8 mouse cellular contexts compared by ENCODE assay signal in genomic region chr7:28446446-28446845, GRCm38 (mm10). TPM values are rescaled to one million over a fixed set of nuclear protein-coding genes. Genes with fewer than 3 reads are reported as not detected.
A peak's percentile ranks its signal among the peaks of the same experiment; 100 is the strongest.
DNase-seq lines count a peak whose midpoint lies in the region; ATAC-seq lines count a peak whose summit lies in the region.

No protein-coding gene starts in this region.

- H3K9ac ChIP-seq in hindbrain, embryonic 11.5 days (ENCODE audit: low read depth, low read length) = no peak overlapping the region
- H3K9ac ChIP-seq in hindbrain, embryonic 16.5 days (ENCODE audit: low read depth, low read length) = no peak overlapping the region

- H3K4me1 ChIP-seq in hindbrain, embryonic 11.5 days (replicated peaks; ENCODE audit: control insufficient read depth, insufficient read depth, low read length) = no peaks in the 10 kb centered on the region
- peaks cover 5% of the 10 kb centered on the region for H3K4me1 ChIP-seq in hindbrain, embryonic 16.5 days (ENCODE audit: control insufficient read depth, insufficient read depth, low read depth, low read length)
- H3K4me1 ChIP-seq in embryonic facial prominence, embryonic 10.5 days = peaks cover 8% of the 10 kb centered on the region

- 0 out of 2 replicates have a peak, but pooled peaks cover 2% of the 10 kb centered on the region for H3K27me3 ChIP-seq in hindbrain, embryonic 11.5 days (ENCODE audit: control insufficient read depth, insufficient read depth, low read length)
- H3K27me3 ChIP-seq in hindbrain, embryonic 16.5 days (replicated peaks; ENCODE audit: control insufficient read depth, insufficient read depth, low read length) = peaks cover 2% of the 10 kb centered on the region; the same call in 1 of the 2 replicates
- H3K27me3 ChIP-seq in embryonic facial prominence, embryonic 10.5 days (replicated peaks; ENCODE audit: low read depth, poor library complexity, severe bottlenecking) = peaks cover 25% of the 10 kb centered on the region

- H3K4me2 ChIP-seq in hindbrain, embryonic 11.5 days (replicated peaks; ENCODE audit: low read depth, low read length) = no peak overlapping the region
- H3K4me2 ChIP-seq in hindbrain, embryonic 16.5 days (ENCODE audit: low read length) = no peak overlapping the region

- H3K4me3 ChIP-seq in hindbrain, embryonic 11.5 days (ENCODE audit: low read depth, low read length) = no peak overlapping the region
- H3K4me3 ChIP-seq in hindbrain, embryonic 16.5 days (ENCODE audit: low read length) = no peak overlapping the region
- 0 out of 2 replicates have a peak overlapping the region, but pooled peaks have one; percentile 13 for H3K4me3 ChIP-seq in embryonic facial prominence, embryonic 10.5 days

- WGBS in hindbrain, embryonic 11.5 days = 5% methylated on average over 12 of the region's 12 CpGs
- 8% methylated on average over 12 of the region's 12 CpGs for WGBS in hindbrain, embryonic 16.5 days
- 5% methylated on average over 12 of the region's 12 CpGs for WGBS in embryonic facial prominence, embryonic 10.5 days

- H3K27ac ChIP-seq in hindbrain, embryonic 11.5 days (ENCODE audit: low read depth, low read length) = no peak overlapping the region
- no peak overlapping the region for H3K27ac ChIP-seq in hindbrain, embryonic 16.5 days (ENCODE audit: low read depth, low read length)
- H3K27ac ChIP-seq in embryonic facial prominence, embryonic 10.5 days (replicated peaks) = no peak overlapping the region

- ATAC-seq in hindbrain, embryonic 11.5 days (ENCODE audit: low FRiP score) = no peak
- no peak for ATAC-seq in hindbrain, embryonic 16.5 days
- ATAC-seq in neutrophil, adult 5-6 weeks (ENCODE audit: extremely low read depth, insufficient number of reproducible peaks, low FRiP score, poor library complexity, severe bottlenecking) = peak; percentile 44

- intact Hi-C loops in heart, postnatal 25 days (cut with DNase I) = loop anchor here (1.0 to 5.0 kb wide), 3 partner anchors 82 to 281 kb away; no protein-coding TSS in a partner anchor
- intact Hi-C loops in left cerebral cortex, postnatal 25 days (cut with DNase I) = loop anchor here (1.0 to 2.0 kb wide), 2 partner anchors 82 to 154 kb away; no protein-coding TSS in a partner anchor

- H3K36me3 ChIP-seq in hindbrain, embryonic 11.5 days (ENCODE audit: control insufficient read depth, insufficient read depth, low read length) = no peaks in the 10 kb centered on the region
- H3K36me3 ChIP-seq in hindbrain, embryonic 16.5 days (ENCODE audit: control insufficient read depth, insufficient read depth, low read length) = no peaks in the 10 kb centered on the region
- H3K36me3 ChIP-seq in embryonic facial prominence, embryonic 10.5 days (replicated peaks) = no peaks in the 10 kb centered on the region

- no peaks in the 10 kb centered on the region for H3K9me3 ChIP-seq in hindbrain, embryonic 11.5 days (ENCODE audit: control insufficient read depth, low read length)
- H3K9me3 ChIP-seq in hindbrain, embryonic 16.5 days (ENCODE audit: control insufficient read depth, low read length) = no peaks in the 10 kb centered on the region
- no peaks in the 10 kb centered on the region for H3K9me3 ChIP-seq in embryonic facial prominence, embryonic 10.5 days

- DNase-seq in hindbrain, embryonic 11.5 days (ENCODE audit: low spot score) = peak; percentile 88
- DNase-seq in adrenal gland, adult 2 months = peak; percentile 81
- peak; percentile 85 for DNase-seq in embryonic facial prominence, embryonic 10.5 days (ENCODE audit: low spot score)
- DNase-seq in heart, postnatal 25 days (ENCODE audit: low spot score) = peak; percentile 24
- peak; percentile 77 to 78 for DNase-seq in left cerebral cortex, postnatal 25 days (ENCODE audit: low spot score in 2 of 2)
- peak; percentile 68 for DNase-seq in thymus, postnatal 0 days (ENCODE audit: low spot score)

RNA-seq across cellular contexts. Expression of gene Lrfn1, which starts 5.3 kb away (rescaled TPM):
- 5.8 and 6.6 TPM in 2 replicates for polyA plus RNA-seq in hindbrain, embryonic 11.5 days (2014; fragmentation: Nextera tagmentation; extraction: Ambion mirVana)
- polyA plus RNA-seq in hindbrain, embryonic 16.5 days (2015; fragmentation: Nextera tagmentation; extraction: Ambion mirVana) = 15.1 and 17.3 TPM in 2 replicates
- total RNA-seq in adrenal gland, adult 2 months (2021) = 10 to 100 TPM; 12.9 to 25.4 TPM
- polyA plus RNA-seq in adrenal gland, adult 2 months (2012; rRNA removed) = 33.6 and 37.1 TPM in 2 replicates
- polyA plus RNA-seq in embryonic facial prominence, embryonic 10.5 days (2016; fragmentation: Nextera tagmentation; extraction: Ambion mirVana) = 4.9 TPM in 2 replicates
- under 1 TPM; 0.68 to 0.84 TPM for total RNA-seq in heart, postnatal 25 days (2021)
- total RNA-seq in left cerebral cortex, postnatal 25 days (2021) = 10 to 100 TPM; 81.6 to 91.4 TPM
- 0.37 and 0.47 TPM in 2 replicates for total RNA-seq in neutrophil, adult 5-6 weeks (2017)
- 0.86 and 1.1 TPM in 2 replicates for polyA plus RNA-seq in thymus, postnatal 0 days (2015; fragmentation: Nextera tagmentation; extraction: Ambion mirVana)

RNA-seq across cellular contexts. Expression of gene Gmfg, which starts 9.2 kb away (rescaled TPM):
- polyA plus RNA-seq in hindbrain, embryonic 11.5 days (2014; fragmentation: Nextera tagmentation; extraction: Ambion mirVana) = 6.5 and 8.7 TPM in 2 replicates
- polyA plus RNA-seq in hindbrain, embryonic 16.5 days (2015; fragmentation: Nextera tagmentation; extraction: Ambion mirVana) = 2.5 and 3.8 TPM in 2 replicates
- 10 to 100 TPM in 1 of 2 experiments, 1 to 10 TPM in 1; 7.1 to 10.4 TPM for total RNA-seq in adrenal gland, adult 2 months (2021)
- polyA plus RNA-seq in adrenal gland, adult 2 months (2012; rRNA removed) = 0.58 and 0.89 TPM in 2 replicates
- 6.9 and 7.1 TPM in 2 replicates for polyA plus RNA-seq in embryonic facial prominence, embryonic 10.5 days (2016; fragmentation: Nextera tagmentation; extraction: Ambion mirVana)
- total RNA-seq in heart, postnatal 25 days (2021) = 1 to 10 TPM; 5.0 to 5.6 TPM
- 1 to 10 TPM; 1.8 to 3.1 TPM for total RNA-seq in left cerebral cortex, postnatal 25 days (2021)
- 1,008 and 1,024 TPM in 2 replicates for total RNA-seq in neutrophil, adult 5-6 weeks (2017)
- polyA plus RNA-seq in thymus, postnatal 0 days (2015; fragmentation: Nextera tagmentation; extraction: Ambion mirVana) = 777 and 920 TPM in 2 replicates

RNA-seq across cellular contexts. Expression of gene Paf1, which starts 53.7 kb away (rescaled TPM):
- polyA plus RNA-seq in hindbrain, embryonic 11.5 days (2014; fragmentation: Nextera tagmentation; extraction: Ambion mirVana) = 77.6 and 79.9 TPM in 2 replicates
- polyA plus RNA-seq in hindbrain, embryonic 16.5 days (2015; fragmentation: Nextera tagmentation; extraction: Ambion mirVana) = 89.9 and 102 TPM in 2 replicates
- 100 to 1,000 TPM in 1 of 2 experiments, 10 to 100 TPM in 1; 73.4 to 104 TPM for total RNA-seq in adrenal gland, adult 2 months (2021)
- polyA plus RNA-seq in adrenal gland, adult 2 months (2012; rRNA removed) = 323 and 399 TPM in 2 replicates
- polyA plus RNA-seq in embryonic facial prominence, embryonic 10.5 days (2016; fragmentation: Nextera tagmentation; extraction: Ambion mirVana) = 88.3 and 89.0 TPM in 2 replicates
- total RNA-seq in heart, postnatal 25 days (2021) = 10 to 100 TPM; 40.6 to 44.3 TPM
- total RNA-seq in left cerebral cortex, postnatal 25 days (2021) = 10 to 100 TPM; 62.4 to 64.0 TPM
- total RNA-seq in neutrophil, adult 5-6 weeks (2017) = 218 and 230 TPM in 2 replicates
- polyA plus RNA-seq in thymus, postnatal 0 days (2015; fragmentation: Nextera tagmentation; extraction: Ambion mirVana) = 59.3 and 64.0 TPM in 2 replicates

RNA-seq across cellular contexts. Expression of gene Med29, which starts 53.9 kb away (rescaled TPM):
- polyA plus RNA-seq in hindbrain, embryonic 11.5 days (2014; fragmentation: Nextera tagmentation; extraction: Ambion mirVana) = 47.6 and 49.7 TPM in 2 replicates
- polyA plus RNA-seq in hindbrain, embryonic 16.5 days (2015; fragmentation: Nextera tagmentation; extraction: Ambion mirVana) = 42.7 and 47.2 TPM in 2 replicates
- 10 to 100 TPM; 39.6 to 49.7 TPM for total RNA-seq in adrenal gland, adult 2 months (2021)
- polyA plus RNA-seq in adrenal gland, adult 2 months (2012; rRNA removed) = 72.1 and 88.5 TPM in 2 replicates
- polyA plus RNA-seq in embryonic facial prominence, embryonic 10.5 days (2016; fragmentation: Nextera tagmentation; extraction: Ambion mirVana) = 61.9 and 62.6 TPM in 2 replicates
- total RNA-seq in heart, postnatal 25 days (2021) = 10 to 100 TPM; 18.2 to 20.9 TPM
- total RNA-seq in left cerebral cortex, postnatal 25 days (2021) = 10 to 100 TPM; 19.0 to 22.2 TPM
- total RNA-seq in neutrophil, adult 5-6 weeks (2017) = 9.1 and 9.8 TPM in 2 replicates
- polyA plus RNA-seq in thymus, postnatal 0 days (2015; fragmentation: Nextera tagmentation; extraction: Ambion mirVana) = 42.0 and 42.5 TPM in 2 replicates

Comparison
In these comparisons a context has a peak if more than half of its experiments do, and no peak if none do; other contexts are left out.
1. DNase-seq: peak in every context shown above with its lines; median percentile 88 in hindbrain, embryonic 11.5 days; 85 in embryonic facial prominence, embryonic 10.5 days; 81 in adrenal gland, adult 2 months; 78 in left cerebral cortex, postnatal 25 days; 68 in thymus, postnatal 0 days; 24 in heart, postnatal 25 days.
2. RNA of gene Gmfg, which starts 9.2 kb away (polyA plus RNA-seq): 777 to 920 TPM in thymus, postnatal 0 days; 6.5 to 8.7 TPM in hindbrain, embryonic 11.5 days, 6.9 to 7.1 TPM in embryonic facial prominence, embryonic 10.5 days, 2.5 to 3.8 TPM in hindbrain, embryonic 16.5 days and 0.58 to 0.89 TPM in adrenal gland, adult 2 months; every median in the first group is over 10 times any median in the second.